Mouse (Mus musculus) urinary bladder, postnatal 10 days (tissue): ENCODE measurements around the gene Skap2.
A peak's percentile ranks its signal among the peaks of the same experiment; 100 is the strongest.

Source experiments
- DNase-seq: peaks from one replicate; pipeline ENCODE4 v3.0.0; 2022; ENCODE audit warnings: low spot score

Skap2 gene

DNA sequence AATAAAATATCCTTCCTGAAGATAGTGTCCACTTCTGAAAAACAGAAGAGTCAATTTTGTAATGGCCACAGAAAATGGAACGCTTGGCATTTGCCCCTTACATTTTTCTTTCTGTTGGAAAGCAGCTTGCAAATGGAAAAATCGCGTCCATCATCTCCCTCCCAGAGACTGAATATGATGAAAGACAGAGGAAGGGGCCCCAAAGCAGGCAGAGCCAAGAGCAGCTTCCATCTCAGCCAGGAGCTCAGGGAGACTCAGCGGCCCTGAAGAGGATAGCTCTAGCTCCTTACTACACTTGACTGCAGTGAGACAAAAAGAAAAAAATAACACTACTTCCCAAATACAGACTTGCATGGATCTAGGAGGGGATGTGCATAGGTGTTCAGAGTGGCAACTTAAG is 122.5 kb downstream of the Skap2 start:
- DNase-seq: no peak

DNA sequence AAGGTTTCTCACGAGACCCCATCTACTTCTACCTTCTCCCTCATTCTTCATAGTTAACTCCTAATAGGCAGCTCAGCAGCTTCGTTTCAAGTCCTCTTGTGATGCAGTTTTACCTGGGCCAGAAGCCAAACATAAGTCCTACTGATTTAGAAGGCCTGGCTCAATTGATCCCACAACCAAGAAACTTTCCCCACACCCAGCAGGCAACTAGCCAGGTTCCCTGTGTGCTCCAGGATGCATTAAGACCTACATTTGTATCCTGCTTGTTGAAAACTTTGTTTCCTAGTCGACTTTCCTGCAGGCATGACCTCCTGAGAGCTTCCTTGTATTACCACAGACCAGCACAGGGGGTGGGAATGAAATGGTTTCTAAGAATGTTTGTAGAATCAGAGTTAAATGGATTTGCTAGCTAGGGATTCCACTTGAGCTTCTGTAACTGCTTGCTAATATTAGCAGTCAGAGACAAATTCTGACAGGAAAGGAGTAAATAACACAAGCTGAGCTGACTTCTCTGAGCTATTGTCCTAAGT is 125.4 kb downstream of the Skap2 start:
- DNase-seq: no peak

DNA sequence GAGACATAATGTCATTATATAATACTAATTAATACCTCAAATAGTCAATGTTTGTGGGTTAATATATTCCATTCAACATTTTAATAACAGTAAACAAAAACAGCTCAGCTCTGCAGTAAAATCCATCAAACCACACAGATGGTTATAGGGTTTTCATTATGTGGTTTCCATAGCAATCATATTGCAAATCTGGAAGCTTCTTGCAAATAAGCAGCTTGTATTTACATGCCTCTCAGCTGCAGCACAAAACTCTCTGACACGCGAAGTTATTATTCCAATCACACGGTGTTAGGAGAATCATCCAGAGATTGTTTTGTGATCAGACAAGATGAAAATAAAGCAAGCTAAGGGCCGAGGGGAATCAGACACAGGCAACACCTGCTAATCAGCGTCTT is 129.5 kb downstream of the Skap2 start:
- DNase-seq: no peak

DNA sequence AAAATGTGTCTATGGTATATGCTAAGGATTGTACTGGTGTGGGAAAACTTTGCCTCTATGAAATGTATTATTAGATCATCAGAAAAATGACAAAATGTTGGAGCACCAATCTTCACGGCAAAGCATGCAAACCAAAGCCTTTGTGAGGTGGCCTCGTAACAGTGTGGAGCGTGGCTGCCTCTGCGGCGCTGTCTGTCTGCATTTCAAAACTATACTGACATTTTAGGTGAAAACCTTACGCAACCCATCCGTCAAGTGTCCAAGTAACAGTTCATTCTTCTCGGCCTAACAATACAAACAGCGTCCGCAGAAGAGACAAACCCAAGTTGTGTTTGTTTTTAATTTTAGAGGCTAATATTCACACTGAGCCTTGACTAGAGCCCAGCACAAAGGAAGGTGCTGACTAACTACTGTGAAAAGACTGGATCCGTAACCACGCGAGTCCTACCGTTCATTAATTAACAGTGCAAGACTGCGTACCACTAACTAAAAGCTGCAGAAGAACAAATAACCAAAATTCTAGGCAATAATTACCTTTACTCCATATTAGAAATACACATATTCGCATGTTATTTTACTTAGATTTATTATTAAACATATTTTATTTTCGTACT is 130.0 kb downstream of the Skap2 start:
- DNase-seq: no peak

- DNase-seq: no peak
Observed at GRCm38 (mm10) chr6:51881181-51881968, 131.0 kb downstream of the Skap2 start.

GRCm38 (mm10) chr6:51880778-51881177 is 131.6 kb downstream of the Skap2 start:
- no peak for DNase-seq

DNA sequence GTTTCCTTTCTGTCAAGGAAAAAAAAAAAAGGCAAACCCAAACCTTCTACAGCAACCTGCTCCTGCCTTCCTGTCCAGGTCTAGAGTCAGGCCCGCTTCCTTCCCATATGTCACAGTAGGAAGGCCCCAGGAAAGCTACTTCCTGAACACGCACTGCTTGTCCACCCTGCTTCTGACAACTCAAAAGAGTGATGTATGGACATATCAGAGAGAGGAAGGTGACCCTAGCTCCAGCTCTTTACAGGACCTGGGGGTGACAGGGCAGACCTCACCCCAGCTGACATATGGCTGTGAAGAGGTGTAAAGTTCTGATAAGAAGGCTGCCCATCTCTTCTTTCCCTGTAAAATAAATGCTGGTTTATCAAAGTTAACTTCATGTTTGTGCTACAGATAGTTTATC is 133.8 kb downstream of the Skap2 start:
- no peak for DNase-seq

DNA sequence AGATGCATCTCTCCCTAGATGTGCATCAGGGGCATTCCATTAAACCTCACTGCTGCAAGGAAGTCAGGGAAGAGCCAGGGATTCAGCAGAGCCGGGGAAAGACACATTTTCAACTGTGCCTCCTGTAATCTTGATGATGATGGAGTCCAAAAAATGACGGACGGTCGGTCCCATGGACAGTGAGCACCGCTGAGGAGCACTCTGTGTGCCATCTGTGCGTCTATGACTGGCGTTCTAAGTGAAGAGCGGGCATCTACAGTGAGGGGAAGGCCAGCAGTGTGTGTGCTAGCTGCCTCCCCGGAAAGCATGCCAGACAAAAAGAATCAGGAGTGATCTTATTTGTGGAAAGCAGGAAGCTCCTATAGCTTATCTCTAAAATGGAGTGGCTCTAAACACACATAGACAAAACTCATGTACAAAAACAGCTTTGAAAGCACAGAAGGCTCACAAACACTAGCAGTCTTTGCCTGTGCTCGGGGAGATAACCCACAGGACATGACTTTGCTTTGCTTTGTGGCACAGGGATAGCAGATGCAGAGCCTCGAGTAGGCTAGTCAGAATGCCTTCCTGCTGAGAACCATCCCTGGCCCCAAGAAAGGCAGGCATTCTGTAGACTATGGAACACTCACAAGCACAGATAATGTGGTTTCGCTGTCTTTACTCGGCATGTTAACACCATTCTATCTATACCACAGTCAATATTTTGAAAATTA is 135.4 kb downstream of the Skap2 start:
- no peak for DNase-seq

GRCm38 (mm10) chr6:51875884-51876626 is 136.3 kb downstream of the Skap2 start:
- DNase-seq: no peak

DNA sequence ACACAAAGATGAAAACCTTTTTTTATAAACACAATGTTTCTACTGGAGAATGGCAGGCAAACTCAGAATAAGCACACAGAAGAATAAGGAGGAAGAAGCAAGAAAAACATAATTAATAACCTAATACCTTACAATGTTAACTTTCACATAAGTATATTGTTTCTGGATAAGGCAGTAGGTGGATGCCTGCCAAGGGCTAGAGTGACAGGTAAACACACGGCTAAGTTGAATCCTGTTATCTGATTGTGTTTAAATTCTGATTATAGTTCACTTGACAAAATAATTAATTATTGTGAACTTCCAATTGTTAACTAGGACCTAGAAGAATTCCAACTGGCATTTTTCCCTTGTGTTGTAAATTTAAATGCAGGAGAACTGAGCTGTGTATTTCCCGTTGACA is 138.3 kb downstream of the Skap2 start:
- DNase-seq: no peak

DNA sequence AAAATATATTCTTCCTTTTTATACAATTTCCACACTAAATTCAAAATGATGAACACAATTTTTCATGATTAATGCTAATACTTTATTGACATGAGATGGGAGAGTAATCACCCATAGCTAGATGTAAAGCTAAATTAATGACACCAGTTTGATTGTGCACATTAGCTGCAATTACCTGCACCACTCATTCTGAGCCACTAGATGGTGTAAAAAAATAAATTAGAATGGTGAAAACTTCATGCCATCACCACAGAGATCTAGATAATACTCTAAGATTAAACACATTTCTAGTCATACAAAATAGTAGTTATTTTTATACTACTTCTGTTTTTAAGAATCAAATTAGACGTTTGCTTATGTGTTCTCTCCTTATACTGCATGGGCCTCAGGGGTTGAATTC is 141.2 kb downstream of the Skap2 start:
- no peak for DNase-seq

DNA sequence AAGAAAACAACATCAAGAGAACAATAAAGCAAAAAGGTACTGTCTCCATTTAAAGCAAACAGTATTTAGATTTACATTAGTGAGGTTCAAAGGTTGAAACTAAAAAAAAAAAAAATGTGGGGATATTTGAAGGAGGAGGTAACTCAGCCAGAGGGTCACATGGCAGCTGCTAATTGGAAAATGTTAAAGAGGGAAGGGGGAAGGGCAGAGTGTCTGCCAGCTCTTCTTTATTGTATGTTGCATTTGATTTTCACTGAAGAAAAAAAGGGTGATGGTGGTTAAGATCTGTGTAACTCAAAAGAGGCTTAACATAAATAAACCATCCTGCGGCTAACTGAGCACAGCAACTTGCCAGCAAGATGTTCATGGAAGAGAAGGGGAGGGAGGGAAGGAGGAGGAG is 142.1 kb downstream of the Skap2 start:
- DNase-seq: no peak

- DNase-seq: no peak
Observed at GRCm38 (mm10) chr6:51866596-51866995, 145.8 kb downstream of the Skap2 start.

DNA sequence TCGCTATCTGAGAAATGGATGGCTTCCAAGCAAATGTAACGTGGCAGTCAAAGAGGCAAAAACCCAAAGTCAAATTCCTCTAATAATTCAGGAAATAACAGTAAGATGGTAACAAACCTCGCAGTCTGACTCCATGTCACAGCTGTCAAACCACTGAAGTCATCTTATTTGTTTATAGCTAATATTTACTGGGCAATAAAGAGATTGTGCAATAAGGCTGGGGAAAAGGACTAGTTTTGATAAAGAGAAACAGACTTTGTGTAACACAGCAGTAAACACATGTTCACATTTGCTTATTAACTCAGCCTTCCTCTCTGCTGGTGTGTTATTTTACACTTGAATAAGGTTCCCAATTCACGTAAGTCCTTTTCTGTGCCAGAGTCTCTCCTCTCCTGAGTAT is 148.8 kb downstream of the Skap2 start:
- DNase-seq: no peak

DNA sequence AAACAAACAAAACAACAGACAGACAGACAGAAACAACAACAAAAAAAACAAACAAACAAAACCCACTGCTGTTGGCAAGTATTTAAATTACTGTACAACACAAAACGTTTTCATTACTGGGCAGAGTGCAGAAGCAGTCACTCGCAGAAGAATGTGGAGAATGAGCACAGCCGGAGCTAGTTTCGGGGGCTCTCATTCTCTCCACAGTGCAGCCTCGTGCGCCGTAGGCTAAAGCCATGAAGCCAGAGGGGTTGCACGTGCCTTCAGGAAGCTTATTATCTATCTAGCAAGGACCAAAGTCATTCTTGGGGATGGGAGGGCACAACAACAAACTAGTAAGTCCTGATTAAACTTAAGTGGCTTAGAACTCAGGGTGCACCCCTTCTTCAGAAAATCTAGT is 152.0 kb downstream of the Skap2 start:
- DNase-seq: no peak

GRCm38 (mm10) chr6:51857821-51858220 is 154.5 kb downstream of the Skap2 start:
- peak; percentile 77 for DNase-seq

- DNase-seq: no peak
Observed at GRCm38 (mm10) chr6:51853291-51853690, 159.1 kb downstream of the Skap2 start.

DNA sequence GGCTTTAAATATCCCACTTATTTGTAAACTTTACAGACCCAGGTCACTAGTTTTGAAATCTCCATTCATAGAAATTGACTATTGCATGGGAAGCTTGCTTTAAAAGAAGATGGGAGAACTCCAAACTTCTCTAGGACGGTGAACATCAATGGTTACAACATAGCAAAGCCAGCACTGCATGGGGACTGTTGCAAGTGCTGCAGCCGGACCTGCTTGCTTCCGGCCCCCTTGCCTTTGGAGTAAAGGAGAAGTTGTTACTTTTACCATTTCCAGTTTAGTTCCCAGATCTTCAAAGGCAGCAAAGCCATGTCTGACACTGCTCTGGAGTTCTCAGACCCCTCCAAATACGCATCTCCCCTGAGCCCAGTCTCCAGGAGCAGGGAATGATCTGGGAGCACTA is 159.7 kb downstream of the Skap2 start:
- no peak for DNase-seq

DNA sequence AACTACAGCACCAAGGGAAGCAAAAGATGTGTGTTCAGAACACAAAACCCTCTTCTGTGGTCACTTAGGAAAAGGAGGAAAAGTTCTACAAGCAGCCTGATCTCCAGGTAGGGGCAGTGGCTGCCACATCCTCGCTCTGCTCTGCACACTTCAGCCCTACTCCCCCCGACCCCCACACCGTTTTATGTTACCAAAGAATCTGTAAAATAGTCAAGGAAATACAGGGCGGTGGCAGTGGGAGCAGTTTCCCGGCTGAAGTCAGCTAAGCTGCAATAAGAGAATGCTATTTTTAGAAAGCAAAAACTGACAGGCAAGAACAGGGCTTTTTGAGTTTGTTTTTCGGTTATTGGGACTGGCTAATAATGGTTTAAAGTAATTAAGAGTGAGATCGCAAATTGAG is 160.8 kb downstream of the Skap2 start:
- no peak for DNase-seq

DNA sequence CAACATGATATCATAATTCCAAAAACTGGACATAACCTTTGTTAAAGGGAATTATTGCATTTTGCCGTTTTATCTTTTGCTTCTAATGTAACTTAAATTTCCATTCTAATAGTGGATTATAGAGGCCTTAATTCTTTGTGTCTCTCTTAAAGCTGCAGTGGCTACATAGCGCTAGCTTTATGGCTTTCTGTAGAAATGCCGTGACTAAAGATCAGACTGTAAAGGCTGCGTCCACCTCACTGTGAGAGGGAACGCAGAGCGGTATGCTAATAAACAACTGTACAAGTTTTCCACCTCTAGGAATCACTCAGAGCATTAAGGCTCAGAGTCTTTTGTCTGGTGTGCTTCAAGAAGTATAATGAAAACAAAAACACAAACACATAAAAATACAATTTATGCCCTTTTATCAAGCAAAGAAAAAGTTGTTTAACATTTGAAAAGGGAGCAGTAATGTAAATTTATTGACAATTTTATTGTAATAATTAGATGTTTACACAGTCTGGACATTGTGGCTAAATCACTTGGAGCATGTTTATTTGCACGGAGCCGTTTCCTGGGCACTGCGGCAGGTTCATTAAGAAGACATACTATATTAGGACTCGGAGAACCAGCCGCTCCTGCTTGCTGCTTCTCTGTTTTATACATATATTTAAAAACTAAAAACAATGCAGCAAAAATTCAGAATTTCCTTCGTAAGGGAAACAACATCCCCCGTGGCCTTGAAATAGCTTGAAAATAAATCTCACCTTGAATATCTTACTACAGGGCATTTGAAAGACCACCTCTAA is 162.1 kb downstream of the Skap2 start:
- no peak for DNase-seq

GRCm38 (mm10) chr6:51849561-51849960 is 162.8 kb downstream of the Skap2 start:
- DNase-seq: no peak

DNA sequence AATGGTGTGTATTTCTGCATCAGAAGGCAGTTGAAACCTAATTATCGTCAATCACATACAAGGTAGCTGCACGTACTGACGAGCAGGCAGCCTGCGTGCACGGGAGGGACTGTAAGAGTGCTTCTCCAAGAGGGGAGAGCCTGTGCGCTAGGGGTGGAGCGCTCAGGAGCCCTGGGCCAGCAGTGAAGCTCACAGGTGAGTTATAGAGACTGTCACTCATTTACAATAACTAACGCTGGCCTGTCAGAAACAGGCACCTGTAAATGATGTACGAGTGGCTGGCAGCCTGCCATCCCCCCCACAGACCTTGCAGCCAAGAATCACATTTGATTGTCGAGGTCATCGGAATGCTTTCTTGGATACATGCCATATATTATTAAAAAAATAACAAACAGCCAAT is 168.2 kb downstream of the Skap2 start:
- no peak for DNase-seq
